Mouse (Mus musculus): Measurements from ENCODE around the gene Lpp.

DNA sequence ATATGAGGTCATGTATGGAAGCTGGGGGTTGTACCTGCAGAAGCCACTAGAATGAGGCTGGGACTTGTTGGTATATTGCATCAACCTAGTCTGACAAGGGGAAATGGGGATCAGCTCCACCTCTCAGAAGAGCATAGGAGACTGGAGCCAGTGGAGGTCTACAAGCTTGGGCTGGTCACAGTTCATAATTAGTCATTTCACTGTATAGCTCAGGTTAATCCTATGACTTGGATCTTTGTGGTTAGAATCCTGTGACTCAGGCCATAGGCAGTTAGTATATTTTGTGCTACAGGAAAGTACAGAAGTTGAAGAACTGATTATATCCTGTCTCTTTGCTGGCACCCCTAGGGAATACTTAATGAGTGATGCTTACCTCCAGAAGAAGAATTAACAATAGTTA, 285.6 kb downstream of the Lpp start:
- TF ChIP-seq CTCF (IDR thresholded peaks at IDR 0.05; ENCODE audit: low read depth, low read length) (no peak), POLR2A (IDR thresholded peaks at IDR 0.05; ENCODE audit: borderline replicate concordance, low read depth, low read length) (no peak)

All from bone marrow macrophage, adult 2 months (primary cell).